Mouse (Mus musculus) liver, adult 2 months (tissue): ENCODE data around the gene Mael. TPM values are rescaled to one million over a fixed set of nuclear protein-coding genes. Genes with fewer than 3 reads are reported as not detected.

ENCODE experiments used
- DNase-seq: peaks from one replicate; pipeline ENCODE4 v3.0.0-alpha.2; 2011; ENCODE audit warnings: low read depth, low spot score; ENCODE audit errors: extremely low read depth
- H3K27ac ChIP-seq: fragments of 200-500 bp; replicated peaks from 2 replicates; pipeline ENCODE4 v1.5.1; 2012; ENCODE audit warnings: low read depth, mild to moderate bottlenecking, control low read depth, inconsistent platforms, low read length; ENCODE audit not compliant: insufficient read depth
- H3K27me3 ChIP-seq: fragments of 200-500 bp; 2 replicates; pipeline ENCODE4 v1.6.1; 2012; ENCODE audit warnings: mild to moderate bottlenecking, moderate library complexity, low read length, inconsistent platforms; ENCODE audit not compliant: control insufficient read depth, insufficient read depth
- H3K36me3 ChIP-seq: fragments of 200-500 bp; 2 replicates; pipeline ENCODE4 v1.6.1; 2012; ENCODE audit warnings: low read length, inconsistent platforms; ENCODE audit not compliant: control insufficient read depth, insufficient read depth
- H3K4me1 ChIP-seq: fragments of 200-500 bp; 2 replicates; pipeline ENCODE4 v1.6.1; 2011; ENCODE audit warnings: low read length; ENCODE audit not compliant: control insufficient read depth, insufficient read depth
- H3K4me3 ChIP-seq: fragments of 200-500 bp; 2 replicates; pipeline ENCODE4 v1.5.1; 2011; ENCODE audit warnings: low read depth, mild to moderate bottlenecking, control low read depth, low read length, moderate library complexity; ENCODE audit not compliant: insufficient read depth
- H3K79me2 ChIP-seq: fragments of 200-500 bp; 2 replicates; pipeline ENCODE4 v1.6.1; 2012; ENCODE audit warnings: inconsistent platforms, mild to moderate bottlenecking, low read length, moderate library complexity; ENCODE audit not compliant: control insufficient read depth, insufficient read depth
- H3K9ac ChIP-seq: fragments of 200-500 bp; 2 replicates; pipeline ENCODE4 v1.6.1; 2012; ENCODE audit warnings: low read depth, mild to moderate bottlenecking, control low read depth, inconsistent platforms, low read length
- CTCF ChIP-seq: fragments of 200-500 bp; IDR thresholded peaks from 2 replicates; pipeline ENCODE4 v1.5.1; 2011; ENCODE audit warnings: low read depth, low read length, control low read depth
- POLR2A ChIP-seq: fragments of 200-500 bp; IDR thresholded peaks from 2 replicates; pipeline ENCODE4 v1.6.1; 2011; ENCODE audit warnings: low read length, control low read depth; ENCODE audit not compliant: insufficient read depth; ENCODE audit errors: extremely low read depth
- WGBS: fragments of 180-500 bp; shearing (Covaris S2); methylation state at CpG from one replicate; pipeline ENCODE4 v1.1.7; 2018; 5-methylcytosine and 5-hydroxymethylcytosine counted together
- polyA plus RNA-seq: library from polyadenylated mRNA; depleted of rRNA; stranded (reverse); fragments of >200 nt; gene quantifications from 2 replicates; pipeline ENCODE4 v1.2.3, GENCODE M21; 2012; rRNA removed
- total RNA-seq: library from RNA; depleted of rRNA; stranded (reverse); fragments of >200 nt; gene quantifications from 2 replicates; pipeline ENCODE4 v1.2.3, GENCODE M21; 2014; rRNA removed

Mael gene
- total and polyA plus RNA-seq, 2 experiments: not detected

DNA sequence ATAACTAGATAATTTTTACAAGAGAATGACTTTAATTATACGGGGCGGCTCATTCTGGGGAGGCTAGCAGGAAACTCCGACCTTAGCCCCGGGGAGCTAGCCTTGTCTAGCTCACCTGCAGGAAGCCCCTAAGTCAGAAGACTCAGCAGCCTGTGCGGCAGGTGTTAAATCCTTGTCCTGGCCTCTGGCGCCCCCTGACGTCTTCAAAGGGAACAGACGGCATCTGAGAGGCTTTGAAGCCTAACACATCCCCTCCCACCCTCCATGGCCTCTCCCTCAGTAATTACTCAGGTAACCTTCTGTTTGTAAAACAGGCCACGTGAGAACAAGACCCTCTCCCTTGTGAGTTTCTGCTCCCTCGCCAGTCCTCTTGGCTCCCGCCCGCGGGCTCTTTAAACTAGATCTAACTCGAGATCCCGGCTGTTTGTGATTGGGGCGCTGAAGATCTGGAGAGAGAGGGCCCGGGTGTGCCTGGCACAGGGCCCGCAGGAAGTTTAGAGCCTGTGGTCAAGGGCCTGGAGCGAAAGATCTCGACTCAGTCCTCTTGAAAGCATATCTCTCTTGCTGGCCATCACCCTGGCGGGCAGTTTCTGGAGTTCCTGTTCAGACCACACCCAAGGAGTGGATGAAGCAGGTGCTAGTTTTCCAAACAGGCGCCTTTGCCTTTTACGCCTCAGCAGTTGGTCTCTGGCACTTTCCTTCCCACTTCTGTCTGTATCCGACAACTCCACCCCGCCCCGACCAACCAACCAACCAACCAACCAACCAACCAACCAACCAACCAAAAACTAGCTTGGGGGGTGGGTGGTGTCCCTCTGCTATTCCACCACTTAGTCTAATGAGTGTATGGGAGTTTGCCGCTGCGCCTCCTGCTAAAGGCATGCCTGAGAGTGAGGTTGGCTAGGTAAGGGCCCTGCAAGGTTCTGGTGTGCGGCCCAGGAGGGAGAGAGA lies 84.1 kb downstream of the Mael start:
- no peak overlapping the region for H3K27ac ChIP-seq
- H3K27me3 ChIP-seq: peaks cover 6% of the 10 kb centered on the region
- no peaks in the 10 kb centered on the region for H3K4me1 ChIP-seq
- no peak overlapping the region for H3K4me3 ChIP-seq
- no peak for TF ChIP-seq POLR2A
- TF ChIP-seq CTCF: peak; percentile 96
- peak; percentile 47 for DNase-seq
- H3K79me2 ChIP-seq: no peaks in the 10 kb centered on the region
- 10% methylated on average over 29 of the region's 29 CpGs for WGBS
- no peaks in the 10 kb centered on the region for H3K36me3 ChIP-seq
- no peak overlapping the region for H3K9ac ChIP-seq

DNA sequence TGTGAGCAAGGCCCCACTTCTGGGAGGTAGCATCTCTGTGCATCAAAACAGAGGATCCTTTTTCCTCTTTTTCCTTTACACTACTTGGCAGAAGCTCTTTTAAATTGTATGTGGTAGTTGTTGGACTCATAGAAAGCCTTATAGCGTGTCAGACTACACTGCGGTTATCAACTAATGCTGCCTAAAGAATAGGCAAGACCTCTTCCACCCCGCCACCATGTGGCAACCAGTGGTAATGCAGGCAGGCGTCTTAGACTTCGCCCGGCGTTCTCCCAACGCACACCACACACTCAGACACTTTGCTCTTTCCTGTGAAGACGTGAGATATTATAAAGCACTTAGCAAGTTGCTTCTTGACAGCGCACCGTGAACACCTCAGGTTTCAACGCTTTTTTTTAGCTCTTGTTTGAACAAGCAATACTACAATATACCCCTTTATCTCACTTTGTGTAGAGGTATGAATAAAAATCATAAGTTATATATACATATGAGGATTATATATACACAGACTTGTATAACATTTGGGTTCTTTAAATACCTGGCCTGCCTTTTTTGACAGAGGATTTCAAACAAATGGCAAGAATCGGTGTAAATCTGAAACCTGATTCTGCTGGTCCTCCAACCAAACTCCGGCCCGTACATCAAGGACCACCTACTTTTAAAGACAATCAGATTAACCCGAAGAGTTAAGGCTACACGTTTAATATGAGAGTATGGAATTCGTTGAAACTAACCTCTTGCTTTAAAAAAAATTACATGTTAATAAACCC lies 85.0 kb downstream of the Mael start:
- Histone ChIP-seq H3K27me3 (peaks cover 4% of the 10 kb centered on the region; the same call in 1 of the 2 replicates), H3K36me3 (no peaks in the 10 kb centered on the region), H3K4me1 (no peaks in the 10 kb centered on the region), H3K9ac (no peak overlapping the region), H3K4me3 (no peak overlapping the region), H3K27ac (no peak overlapping the region), H3K79me2 (no peaks in the 10 kb centered on the region)
- 11% methylated on average over 18 of the region's 18 CpGs for WGBS
- no peak for TF ChIP-seq POLR2A
- TF ChIP-seq CTCF: peak; percentile 96
- peak; percentile 56 for DNase-seq

DNA sequence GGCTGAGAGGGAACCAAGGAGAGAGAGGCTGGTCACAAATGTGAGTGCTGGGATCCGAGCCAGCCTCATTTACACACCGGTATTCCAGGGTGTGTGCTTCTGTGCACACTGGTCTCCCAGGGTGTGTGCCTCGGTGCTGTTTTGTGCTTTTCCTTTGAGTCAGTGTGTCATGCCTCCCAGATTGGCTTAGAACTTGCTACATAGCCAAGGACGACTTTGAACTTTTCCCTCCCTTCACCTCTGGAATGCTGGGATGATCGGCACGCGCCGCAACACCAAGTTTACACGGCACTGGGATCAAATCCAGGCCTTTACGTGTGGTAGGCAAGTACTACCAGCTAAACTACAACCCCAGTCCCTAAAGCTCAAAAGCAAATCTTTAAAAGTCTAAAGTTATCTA lies 86.5 kb downstream of the Mael start:
- TF ChIP-seq CTCF (no peak), POLR2A (no peak)
- Histone ChIP-seq H3K79me2 (no peaks in the 10 kb centered on the region), H3K27me3 (peaks cover 4% of the 10 kb centered on the region; the same call in 1 of the 2 replicates), H3K27ac (no peak overlapping the region), H3K9ac (no peak overlapping the region), H3K4me1 (no peaks in the 10 kb centered on the region), H3K36me3 (no peaks in the 10 kb centered on the region), H3K4me3 (no peak overlapping the region)
- DNase-seq: no peak
- WGBS: 83% methylated on average over 10 of the region's 10 CpGs

DNA sequence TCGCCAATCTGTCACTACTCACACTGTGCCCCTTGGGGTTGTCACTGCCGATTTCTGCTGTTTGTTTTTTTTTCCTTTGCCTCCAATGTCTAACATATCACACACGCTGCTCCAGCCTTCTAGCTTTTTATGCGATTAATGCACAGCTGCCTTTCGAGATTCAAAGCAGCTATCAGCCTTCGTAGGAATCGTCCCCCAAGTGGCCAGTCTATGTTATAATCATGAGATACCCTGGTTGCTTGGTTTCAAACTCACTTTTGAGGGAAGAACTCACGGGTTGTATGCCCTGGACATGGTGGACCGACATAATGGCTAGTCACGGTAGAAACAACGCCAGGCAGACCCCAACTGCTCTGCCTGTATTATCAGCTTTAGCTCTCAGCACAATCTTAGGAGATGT lies 87.2 kb downstream of the Mael start:
- DNase-seq: no peak
- H3K4me3 ChIP-seq: no peak overlapping the region
- no peak overlapping the region for H3K27ac ChIP-seq
- H3K9ac ChIP-seq: no peak overlapping the region
- no peak for TF ChIP-seq POLR2A
- no peak for TF ChIP-seq CTCF
- 75% methylated on average over 11 of the region's 11 CpGs for WGBS
- no peaks in the 10 kb centered on the region for H3K36me3 ChIP-seq
- no peaks in the 10 kb centered on the region for H3K79me2 ChIP-seq
- peaks cover 4% of the 10 kb centered on the region; the same call in 1 of the 2 replicates for H3K27me3 ChIP-seq
- no peaks in the 10 kb centered on the region for H3K4me1 ChIP-seq

Other genes with a start within 250 kb of the Mael start
- gene Pou2f1, start 236.1 kb downstream of the Mael start, total RNA-seq: 3.6 and 4.9 TPM in 2 replicates
- gene Pou2f1, start 236.1 kb downstream of the Mael start, polyA plus RNA-seq: 5.4 and 5.8 TPM in 2 replicates
- gene Dusp27, start 110.8 kb downstream of the Mael start, total RNA-seq: not detected in 2 replicates
- gene Dusp27, start 110.8 kb downstream of the Mael start, polyA plus RNA-seq: not detected in 2 replicates
- not detected in 2 replicates for gene Gpa33, start 108.5 kb downstream of the Mael start, total RNA-seq
- gene Gpa33, start 108.5 kb downstream of the Mael start, polyA plus RNA-seq: 0.25 and 0.31 TPM in 2 replicates
- gene Ildr2, start 15.4 kb upstream of the Mael start, total RNA-seq: 15.0 and 20.7 TPM in 2 replicates
- gene Ildr2, start 15.4 kb upstream of the Mael start, polyA plus RNA-seq: 6.6 and 15.3 TPM in 2 replicates
- 12.5 and 12.6 TPM in 2 replicates for gene Tada1, start 140.3 kb upstream of the Mael start, total RNA-seq
- 8.1 and 11.8 TPM in 2 replicates for gene Tada1, start 140.3 kb upstream of the Mael start, polyA plus RNA-seq
- gene Pogk, start 171.1 kb upstream of the Mael start, total RNA-seq: 1.8 and 3.3 TPM in 2 replicates
- 1.8 and 1.9 TPM in 2 replicates for gene Pogk, start 171.1 kb upstream of the Mael start, polyA plus RNA-seq